In the genomic region with DNA sequence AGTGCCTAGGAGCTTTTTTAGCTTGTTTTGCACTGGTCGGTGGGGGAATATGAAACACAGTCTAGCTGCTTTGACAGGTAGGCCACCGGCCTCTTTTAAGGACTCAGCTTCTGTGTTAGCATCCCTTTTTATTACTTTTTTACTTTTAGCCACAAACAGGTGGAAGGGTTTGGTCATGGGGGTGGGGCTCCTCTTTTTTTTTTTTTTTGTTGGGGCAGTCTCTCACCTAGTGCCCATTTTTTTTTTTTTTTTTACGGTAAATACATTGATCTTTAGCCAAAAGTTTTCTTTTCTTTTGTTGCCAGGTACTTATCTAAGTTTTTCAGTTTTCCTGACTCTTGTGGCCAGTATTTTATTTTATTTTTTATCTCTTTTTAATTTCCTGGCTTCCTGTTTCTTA, we compare ENCODE assay signal across 15 mouse cellular contexts. TPM values are rescaled to one million over a fixed set of nuclear protein-coding genes. Genes with fewer than 3 reads are reported as not detected.
"Had no signal": no experiment of that assay in that cellular context is flagged by ENCODE, and none has a peak within 500 bp of the region (broad histone marks: within the 10 kb centered on the region; RNA-seq: fewer than 3 reads in every experiment).

No protein-coding gene starts in this region.

- H3K9ac ChIP-seq: limb, embryonic 12.5 days; midbrain, embryonic 15.5 days had no signal

- H3K4me3 ChIP-seq: limb, embryonic 12.5 days; lung, embryonic 15.5 days had no signal

- H3K27me3 ChIP-seq: limb, embryonic 12.5 days; lung, embryonic 15.5 days; megakaryocyte, embryonic 14.5 days; midbrain, embryonic 15.5 days; neural tube, embryonic 12.5 days had no signal

- DNase-seq: kidney, adult 2 months; kidney, postnatal 36 days; layer of hippocampus, adult 9-11 months; layer of hippocampus, postnatal 36 days; lung, postnatal 14 days; right cerebral cortex, postnatal 4 days had no signal

- ATAC-seq: intestine, embryonic 16.5 days; midbrain, embryonic 15.5 days had no signal

- H3K9me3 ChIP-seq: limb, embryonic 12.5 days; lung, embryonic 15.5 days; megakaryocyte, embryonic 14.5 days; midbrain, embryonic 15.5 days; neural tube, embryonic 12.5 days had no signal

- H3K36me3 ChIP-seq: limb, embryonic 12.5 days; lung, embryonic 15.5 days; midbrain, embryonic 15.5 days; neural tube, embryonic 12.5 days had no signal

- H3K27ac ChIP-seq: kidney, postnatal 0 days; limb, embryonic 12.5 days; lung, embryonic 15.5 days; macrophage; midbrain, embryonic 15.5 days; neural tube, embryonic 12.5 days had no signal

- H3K4me2 ChIP-seq: midbrain, embryonic 11.5 days had no signal

RNA-seq across cellular contexts. Expression of gene Zg16, which starts 1.0 kb away (rescaled TPM):
- polyA plus RNA-seq: kidney, adult 2 months; kidney, postnatal 0 days; limb, embryonic 12.5 days; lung, embryonic 15.5 days; macrophage; midbrain, embryonic 11.5 days; midbrain, embryonic 15.5 days; neural tube, embryonic 12.5 days had no signal

RNA-seq across cellular contexts. Expression of gene Qprt, which starts 33.9 kb away (rescaled TPM):
- polyA plus RNA-seq: macrophage had no signal

RNA-seq across cellular contexts. Expression of gene Spn, which starts 49.5 kb away (rescaled TPM):
- polyA plus RNA-seq: limb, embryonic 12.5 days; midbrain, embryonic 11.5 days had no signal
